Mouse (Mus musculus): Measurements from ENCODE around the gene Gamt. TPM values are rescaled to one million over a fixed set of nuclear protein-coding genes. Genes with fewer than 3 reads are reported as not detected.

Gamt gene
- polyA plus RNA-seq, 1 experiment: 26.3 TPM

GRCm38 (mm10) chr10:80298571-80299281 lies 37.9 kb upstream of the Gamt start:
- TF ChIP-seq POLR2A (IDR thresholded peaks at IDR 0.05; ENCODE audit: borderline replicate concordance, low read depth, low read length): no peak
- TF ChIP-seq CTCF (IDR thresholded peaks at IDR 0.05; ENCODE audit: low read depth, low read length): no peak
- Histone ChIP-seq H3K27ac (ENCODE audit: insufficient read depth, low read depth, low read length) (no peak overlapping the region), H3K4me3 (ENCODE audit: insufficient read depth, low read length) (no peak overlapping the region), H3K4me1 (ENCODE audit: control insufficient read depth, insufficient read depth, low read length) (peaks cover 3% of the 10 kb centered on the region; the same call in 1 of the 2 replicates)

DNA sequence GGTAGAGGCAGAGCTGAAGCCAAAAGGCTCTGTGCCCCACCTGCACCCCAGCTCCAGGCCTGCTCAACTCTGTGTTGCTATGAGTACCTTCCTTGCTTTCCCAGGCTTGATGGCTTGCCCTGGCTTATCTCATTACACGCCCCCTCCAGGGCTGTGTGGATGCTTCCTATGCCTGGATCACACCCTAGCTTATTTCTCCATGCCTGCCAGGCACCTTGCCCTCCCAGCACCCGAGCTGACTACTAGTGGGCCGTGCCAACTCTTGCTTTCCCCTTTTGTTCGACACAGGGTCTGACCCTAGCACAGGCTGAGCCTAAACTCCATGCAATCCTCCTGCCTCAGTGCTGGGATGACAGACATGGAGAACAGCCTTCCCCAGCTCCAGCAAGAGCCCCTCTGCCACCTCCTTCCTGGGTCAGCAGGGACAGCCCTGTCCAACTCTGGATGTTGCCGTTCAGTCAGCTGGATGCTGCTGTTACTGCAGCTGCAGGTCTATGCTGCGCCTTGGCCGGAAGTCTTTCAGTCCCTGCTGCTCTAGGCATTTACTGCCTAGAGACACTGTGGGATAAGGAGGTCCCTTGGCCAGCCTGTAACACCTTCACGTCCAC lies 36.8 kb upstream of the Gamt start:
- Histone ChIP-seq H3K4me1 (ENCODE audit: control insufficient read depth, insufficient read depth, low read length) (peaks cover 3% of the 10 kb centered on the region; the same call in 1 of the 2 replicates), H3K27ac (ENCODE audit: insufficient read depth, low read depth, low read length) (no peak overlapping the region), H3K4me3 (ENCODE audit: insufficient read depth, low read length) (no peak overlapping the region)
- no peak for TF ChIP-seq POLR2A (IDR thresholded peaks at IDR 0.05; ENCODE audit: borderline replicate concordance, low read depth, low read length)
- no peak for TF ChIP-seq CTCF (IDR thresholded peaks at IDR 0.05; ENCODE audit: low read depth, low read length)

GRCm38 (mm10) chr10:80296824-80297223 lies 36.0 kb upstream of the Gamt start:
- Histone ChIP-seq H3K4me3 (ENCODE audit: insufficient read depth, low read length) (no peak overlapping the region), H3K4me1 (ENCODE audit: control insufficient read depth, insufficient read depth, low read length) (peaks cover 3% of the 10 kb centered on the region; the same call in 1 of the 2 replicates), H3K27ac (ENCODE audit: insufficient read depth, low read depth, low read length) (no peak overlapping the region)
- TF ChIP-seq POLR2A (IDR thresholded peaks at IDR 0.05; ENCODE audit: borderline replicate concordance, low read depth, low read length): no peak

- peaks cover 3% of the 10 kb centered on the region; the same call in 1 of the 2 replicates for H3K4me1 ChIP-seq (ENCODE audit: control insufficient read depth, insufficient read depth, low read length)
- peak within 1 kb of the TSS; percentile 5; the same call in 1 of the 2 replicates for H3K4me3 ChIP-seq (ENCODE audit: insufficient read depth, low read length)
- TF ChIP-seq POLR2A (IDR thresholded peaks at IDR 0.05; ENCODE audit: borderline replicate concordance, low read depth, low read length) (no peak), CTCF (IDR thresholded peaks at IDR 0.05; ENCODE audit: low read depth, low read length) (peak; percentile 61)
Measured at GRCm38 (mm10) chr10:80295618-80296425, 35.0 kb upstream of the Gamt start, which contains the start of gene Apc2. Apc2 (plus strand) TSS chr10:80295977.

DNA sequence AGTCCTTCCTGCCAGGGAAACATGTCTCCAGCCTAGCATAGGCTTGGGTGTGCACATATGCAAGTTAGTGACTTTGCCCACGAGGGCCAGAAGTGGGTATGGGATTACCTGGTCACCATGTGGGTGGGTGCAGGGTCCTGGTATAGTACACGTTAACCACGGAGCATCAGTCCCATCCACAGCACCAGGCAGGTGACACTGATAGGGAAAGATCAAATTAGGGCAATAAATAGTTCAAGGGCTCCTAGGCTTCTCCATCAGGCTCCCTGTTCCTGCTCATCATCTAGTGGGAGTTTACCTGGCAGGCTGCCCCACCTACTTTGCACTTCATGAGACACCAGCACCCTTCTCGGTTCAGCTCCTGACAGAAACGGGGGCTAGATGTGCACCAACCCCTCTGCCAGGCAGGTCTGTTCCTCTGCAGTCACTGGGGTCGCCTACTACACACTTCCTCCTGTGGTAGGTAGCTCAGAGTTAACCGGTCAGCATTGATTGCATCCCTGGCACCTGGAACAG lies 34.0 kb upstream of the Gamt start:
- H3K4me1 ChIP-seq (ENCODE audit: control insufficient read depth, insufficient read depth, low read length): peaks cover 3% of the 10 kb centered on the region; the same call in 1 of the 2 replicates
- H3K4me3 ChIP-seq (ENCODE audit: insufficient read depth, low read length): no peak overlapping the region

More at GRCm38 (mm10) chr10:80295618-80296425, 35.0 kb upstream of the Gamt start, which contains the start of gene Apc2:
- H3K27ac ChIP-seq (ENCODE audit: insufficient read depth, low read depth, low read length): no peak within 1 kb of the TSS

GRCm38 (mm10) chr10:80294311-80294710 lies 33.5 kb upstream of the Gamt start:
- no peak for TF ChIP-seq CTCF (IDR thresholded peaks at IDR 0.05; ENCODE audit: low read depth, low read length)
- no peak for TF ChIP-seq POLR2A (IDR thresholded peaks at IDR 0.05; ENCODE audit: borderline replicate concordance, low read depth, low read length)
- Histone ChIP-seq H3K4me1 (ENCODE audit: control insufficient read depth, insufficient read depth, low read length) (peaks cover 3% of the 10 kb centered on the region; the same call in 1 of the 2 replicates), H3K4me3 (ENCODE audit: insufficient read depth, low read length) (peak overlapping the region; percentile 93; the same call in 1 of the 2 replicates), H3K27ac (ENCODE audit: insufficient read depth, low read depth, low read length) (no peak overlapping the region)

More for the DNA sequence above, 34.0 kb upstream of the Gamt start:
- no peak overlapping the region for H3K27ac ChIP-seq (ENCODE audit: insufficient read depth, low read depth, low read length)
- TF ChIP-seq POLR2A (IDR thresholded peaks at IDR 0.05; ENCODE audit: borderline replicate concordance, low read depth, low read length) (no peak), CTCF (IDR thresholded peaks at IDR 0.05; ENCODE audit: low read depth, low read length) (no peak)

GRCm38 (mm10) chr10:80293325-80293724 lies 32.5 kb upstream of the Gamt start:
- no peak for TF ChIP-seq CTCF (IDR thresholded peaks at IDR 0.05; ENCODE audit: low read depth, low read length)
- TF ChIP-seq POLR2A (IDR thresholded peaks at IDR 0.05; ENCODE audit: borderline replicate concordance, low read depth, low read length): no peak
- Histone ChIP-seq H3K4me3 (ENCODE audit: insufficient read depth, low read length) (peak overlapping the region; percentile 93), H3K27ac (ENCODE audit: insufficient read depth, low read depth, low read length) (peak overlapping the region; percentile 67), H3K4me1 (ENCODE audit: control insufficient read depth, insufficient read depth, low read length) (peaks cover 3% of the 10 kb centered on the region; the same call in 1 of the 2 replicates)

DNA sequence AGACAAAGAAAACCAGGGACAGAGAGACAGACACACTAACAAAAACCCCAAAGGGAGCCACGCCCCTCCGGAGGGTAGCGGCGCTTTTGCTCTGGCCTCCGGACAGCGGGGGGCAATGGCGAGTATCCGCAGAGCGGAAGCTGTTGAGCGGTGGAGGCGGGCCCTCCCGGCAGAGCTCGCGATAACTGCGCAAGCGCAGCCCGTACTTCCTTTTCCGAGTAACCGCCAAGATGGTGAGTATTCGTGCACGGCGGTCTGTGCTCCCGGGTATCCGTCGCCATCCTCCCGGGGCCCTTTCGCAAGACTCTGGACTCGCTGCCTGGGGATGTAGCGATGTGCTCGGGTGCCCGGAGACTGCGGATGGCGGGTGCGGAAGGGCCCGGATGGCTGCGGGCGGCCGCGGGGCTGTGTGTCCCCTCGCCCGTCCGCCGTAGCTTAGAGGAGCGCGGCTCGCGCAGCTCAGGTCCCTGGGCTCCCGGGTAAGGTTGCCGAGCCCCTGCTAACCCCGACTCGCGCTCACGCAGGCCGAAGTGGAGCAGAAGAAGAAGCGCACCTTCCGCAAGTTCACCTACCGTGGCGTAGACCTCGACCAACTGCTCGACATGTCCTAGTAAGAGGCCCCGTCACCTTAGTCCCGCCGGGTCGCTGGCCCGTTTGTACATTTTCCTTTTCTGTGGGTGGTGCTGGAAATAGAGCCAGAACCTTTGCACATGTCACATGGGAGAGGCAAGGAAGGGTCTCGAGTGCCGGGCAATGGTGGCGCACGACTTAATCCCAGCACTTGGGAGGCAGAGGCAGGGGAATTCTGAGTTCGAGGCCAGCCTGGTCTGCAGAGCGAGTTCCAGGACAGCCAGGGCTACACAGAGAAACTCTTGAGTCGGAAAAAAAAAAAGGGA lies 31.7 kb upstream of the Gamt start, which contains the start of gene Rps15:
Gene Rps15, plus strand, starts transcription at position 203 of the 896 bp plus-strand sequence.
- TF ChIP-seq CTCF (IDR thresholded peaks at IDR 0.05; ENCODE audit: low read depth, low read length) (no peak; the same call in 1 of the 2 replicates), POLR2A (IDR thresholded peaks at IDR 0.05; ENCODE audit: borderline replicate concordance, low read depth, low read length) (0 out of 2 replicates have a peak, but pooled peaks have one; percentile 84)
- H3K4me3 ChIP-seq (ENCODE audit: insufficient read depth, low read length): peak within 1 kb of the TSS; percentile 93
- peak within 1 kb of the TSS; percentile 67 for H3K27ac ChIP-seq (ENCODE audit: insufficient read depth, low read depth, low read length)
- H3K4me1 ChIP-seq (ENCODE audit: control insufficient read depth, insufficient read depth, low read length): peaks cover 3% of the 10 kb centered on the region; the same call in 1 of the 2 replicates

Measured in bone marrow macrophage, adult 2 months (primary cell).